Mouse (Mus musculus): ENCODE data around the gene 4930469K13Rik. TPM values are rescaled to one million over a fixed set of nuclear protein-coding genes. Genes with fewer than 3 reads are reported as not detected.

The 4930469K13Rik gene
- polyA plus RNA-seq, 1 experiment from 2014 or later: not detected

DNA sequence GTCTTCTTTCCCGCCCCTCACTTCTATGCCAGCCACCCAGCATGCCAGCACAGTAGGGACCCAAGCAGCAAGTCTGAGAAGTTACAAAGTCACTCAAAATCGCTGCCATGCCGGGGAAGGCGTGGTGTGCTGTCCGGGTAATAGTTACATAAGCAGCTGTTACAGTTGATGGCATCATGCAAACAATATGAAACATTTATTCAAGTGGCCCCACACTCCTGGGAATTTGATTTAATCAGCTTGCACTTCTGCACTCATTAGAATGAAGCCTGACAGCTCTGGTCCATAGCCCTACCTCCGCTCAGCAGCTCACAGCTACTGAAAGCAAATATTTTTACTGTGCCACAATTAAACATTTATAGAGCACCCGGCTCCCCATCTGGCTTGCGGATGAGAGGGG lies 172.6 kb downstream of the 4930469K13Rik start:
- Histone ChIP-seq H3K36me3 (ENCODE audit: control insufficient read depth, insufficient read depth, low read length) (no peaks in the 10 kb centered on the region), H3K27ac (ENCODE audit: low read length) (no peak overlapping the region), H3K4me1 (ENCODE audit: control insufficient read depth, insufficient read depth, low read length) (no peaks in the 10 kb centered on the region), H3K4me2 (ENCODE audit: low read length) (no peak overlapping the region), H3K9me3 (replicated peaks; ENCODE audit: control insufficient read depth, low read length, poor library complexity, severe bottlenecking) (no peaks in the 10 kb centered on the region), H3K9ac (ENCODE audit: low read depth, low read length) (no peak overlapping the region), H3K4me3 (ENCODE audit: low read depth, low read length) (no peak overlapping the region), H3K27me3 (ENCODE audit: control insufficient read depth, insufficient read depth, low read depth, low read length) (no peaks in the 10 kb centered on the region)
- WGBS: 66% methylated on average over 8 of the region's 8 CpGs
- ATAC-seq: peak; percentile 29; the same call in 1 of the 2 replicates

Other genes starting within 250 kb of the 4930469K13Rik start
- gene Kcnmb1, start 135.5 kb downstream of the 4930469K13Rik start, polyA plus RNA-seq (2015; fragmentation: Nextera tagmentation; extraction: Ambion mirVana): 0.20 TPM in 2 replicates
- 107 and 112 TPM in 2 replicates for gene Kcnip1, start 105.4 kb downstream of the 4930469K13Rik start, polyA plus RNA-seq (2015; fragmentation: Nextera tagmentation; extraction: Ambion mirVana)
- 2.5 and 3.2 TPM in 2 replicates for gene Lcp2, start 51.6 kb downstream of the 4930469K13Rik start, polyA plus RNA-seq (2015; fragmentation: Nextera tagmentation; extraction: Ambion mirVana)
- not detected in 2 replicates for gene Foxi1, start 109.5 kb upstream of the 4930469K13Rik start, polyA plus RNA-seq (2015; fragmentation: Nextera tagmentation; extraction: Ambion mirVana)
- gene Fam196b, start 216.3 kb upstream of the 4930469K13Rik start, polyA plus RNA-seq (2015; fragmentation: Nextera tagmentation; extraction: Ambion mirVana): 6.2 and 6.6 TPM in 2 replicates

Measured in midbrain, embryonic 16.5 days (tissue).